Mouse (Mus musculus): ENCODE measurements at regions not wholly inside any gene's neighbourhood (a gene's known extent, or its start where the extent isn't known, plus 50 kb on each side); places are given as distances from the start of the nearest gene placed in this dataset.

- TF ChIP-seq CTCF (IDR thresholded peaks at IDR 0.05 in 2 of 3, conservative IDR thresholded peaks at IDR 0.05 in 1 of 3; ENCODE audit: control insufficient read depth in 1 of 3, insufficient read depth in 1 of 3, low read depth in 2 of 3, low read length in 3 of 3, poor library complexity in 1 of 3, severe bottlenecking in 1 of 3) (peak in 1 of 3 experiments; percentile 9; a peak in 1 of 6 replicates), GATA1 (IDR thresholded peaks at IDR 0.05; ENCODE audit: low read depth, low read length) (no peak), ETS1 (IDR thresholded peaks at IDR 0.05; ENCODE audit: low read depth, low read length) (no peak)
Measured at GRCm38 (mm10) chr3:139867499-139867898, 662.0 kb downstream of the Stpg2 start.

Data from MEL (cell line).